Mouse (Mus musculus): ENCODE data around the gene Psmd13. TPM values are rescaled to one million over a fixed set of nuclear protein-coding genes. Genes with fewer than 3 reads are reported as not detected.
A peak's percentile ranks its signal among the peaks of the same experiment; 100 is the strongest.

Psmd13 gene
- polyA plus RNA-seq (2016; fragmentation: Nextera tagmentation; extraction: Ambion mirVana), result 279 and 282 TPM in 2 replicates

DNA sequence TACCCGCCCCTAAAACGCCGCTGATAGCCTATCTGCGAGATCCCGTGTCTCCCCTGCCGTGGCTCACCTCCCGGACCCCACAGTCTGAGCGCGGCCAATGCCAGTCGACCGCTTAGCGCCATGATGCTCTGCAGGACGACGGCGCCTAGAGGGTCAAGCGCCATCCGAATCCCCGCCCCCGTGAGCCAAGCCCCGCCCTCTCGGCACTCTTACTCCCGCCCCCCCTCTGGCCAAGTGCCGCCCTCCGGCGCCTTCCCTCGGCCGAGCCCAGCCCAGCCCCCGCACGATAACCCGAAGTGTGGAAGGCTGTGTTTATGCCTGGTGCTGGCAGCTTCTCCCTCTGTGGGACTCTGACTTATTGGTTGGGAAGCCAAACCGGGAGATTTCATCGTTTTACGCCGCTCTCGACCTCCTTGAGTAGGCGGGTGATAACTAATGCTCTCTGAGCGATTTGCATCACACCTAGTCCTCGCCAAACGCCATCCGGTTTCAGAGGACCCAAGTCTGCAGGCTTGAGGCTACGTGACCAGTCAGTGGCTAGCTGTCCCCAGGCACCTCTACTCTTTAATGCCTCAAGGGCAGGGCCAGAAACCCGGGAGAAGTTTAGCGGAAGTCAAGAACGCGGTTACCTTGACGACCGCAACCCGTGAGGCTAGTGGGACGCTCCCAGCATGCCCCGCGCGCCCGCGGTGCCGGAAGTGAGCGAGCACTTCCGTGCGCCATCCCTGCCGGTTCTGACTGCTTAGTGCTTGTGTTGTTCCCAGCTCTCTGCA lies at the start of gene Psmd13, which contains the start of gene Sirt3:
TSS of gene Psmd13 (plus strand) at position 273 of the 773 bp plus-strand sequence.
TSS of gene Sirt3 (minus strand) at position 614 of the 773 bp plus-strand sequence.
- Histone ChIP-seq H3K4me1 (peaks cover 16% of the 10 kb centered on the region), H3K9ac (peak within 1 kb of the TSS; percentile 84), H3K36me3 (peaks cover 20% of the 10 kb centered on the region), H3K27me3 (no peaks in the 10 kb centered on the region), H3K9me3 (replicated peaks) (no peaks in the 10 kb centered on the region), H3K4me2 (replicated peaks) (peak within 1 kb of the TSS; percentile 69), H3K4me3 (peak within 1 kb of the TSS; percentile 76), H3K27ac (peak within 1 kb of the TSS; percentile 79)
- under 1% methylated on average over 59 of the region's 59 CpGs for WGBS
- peak; percentile 96 for ATAC-seq (ENCODE audit: low FRiP score)

DNA sequence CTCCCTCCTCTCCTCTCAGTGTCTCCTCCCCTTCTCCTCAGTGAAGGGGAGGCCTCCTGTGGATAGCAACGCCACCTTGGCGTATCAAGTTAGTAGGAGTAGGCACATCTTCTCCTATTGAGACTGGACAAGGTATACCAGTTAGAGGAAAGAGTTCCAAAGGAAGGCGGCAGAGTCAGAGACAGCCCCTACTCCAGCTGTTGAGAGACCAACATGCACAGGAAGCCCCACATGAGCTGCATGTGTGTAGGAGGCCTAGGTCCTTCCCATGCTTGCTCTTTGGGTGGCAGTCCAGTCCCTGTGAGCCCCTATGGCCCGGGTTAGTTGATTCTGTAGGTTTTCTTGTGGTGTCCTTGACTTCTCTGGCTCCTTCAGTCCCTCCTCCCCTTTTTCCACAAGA lies 48.4 kb upstream of the Psmd13 start:
- no peaks in the 10 kb centered on the region for H3K4me1 ChIP-seq
- H3K27ac ChIP-seq, result no peak overlapping the region
- H3K4me2 ChIP-seq (replicated peaks), result no peak overlapping the region
- no peak overlapping the region for H3K4me3 ChIP-seq
- no peaks in the 10 kb centered on the region for H3K9me3 ChIP-seq (replicated peaks)
- 84% methylated on average over 4 of the region's 4 CpGs for WGBS
- H3K9ac ChIP-seq, result no peak overlapping the region
- ATAC-seq (ENCODE audit: low FRiP score), result no peak
- no peaks in the 10 kb centered on the region for H3K36me3 ChIP-seq
- no peaks in the 10 kb centered on the region; the same call in 1 of the 2 replicates for H3K27me3 ChIP-seq

DNA sequence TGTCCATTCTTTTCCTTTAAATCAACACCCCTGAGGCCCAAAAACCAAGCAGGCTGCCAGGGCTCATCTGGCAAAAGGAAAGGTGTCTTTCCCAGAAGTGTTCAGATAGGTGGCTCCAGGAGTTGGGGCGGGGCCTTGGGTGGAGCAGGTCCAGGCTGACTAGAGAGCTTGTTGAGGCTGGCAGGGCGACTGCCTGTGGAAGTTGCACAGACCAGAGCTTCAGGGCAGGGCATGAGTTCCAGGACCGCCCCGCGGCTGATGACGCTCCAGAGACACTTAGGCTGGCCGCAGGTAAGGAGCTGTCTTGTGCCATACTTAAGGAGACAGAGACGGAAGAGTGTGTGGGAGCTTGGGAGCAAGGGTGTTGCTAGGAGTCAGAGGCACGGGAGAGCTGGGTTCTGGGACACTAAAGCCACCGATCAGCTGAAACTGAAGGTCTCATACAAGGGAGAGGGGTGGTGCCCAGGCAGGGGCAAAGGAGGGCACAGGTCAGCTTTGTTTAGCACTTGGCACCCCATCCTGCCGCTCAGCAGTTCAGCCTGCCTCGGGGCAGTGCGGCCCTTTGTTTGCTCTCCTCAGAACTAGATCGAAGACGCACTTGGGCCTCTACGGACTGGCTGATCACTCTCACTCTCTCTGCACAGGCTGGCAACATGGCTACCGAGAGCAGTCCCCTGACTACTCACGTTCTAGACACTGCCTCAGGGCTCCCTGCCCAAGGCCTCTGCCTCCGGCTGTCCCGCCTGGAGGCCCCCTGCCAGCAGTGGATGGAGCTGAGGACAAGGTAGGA lies 46.6 kb upstream of the Psmd13 start, which contains the start of gene Urah:
TSS of gene Urah (plus strand) at position 51 of the 790 bp plus-strand sequence.
- Histone ChIP-seq H3K9me3 (replicated peaks) (no peaks in the 10 kb centered on the region), H3K4me1 (no peaks in the 10 kb centered on the region), H3K27me3 (no peaks in the 10 kb centered on the region; the same call in 1 of the 2 replicates), H3K27ac (no peak within 1 kb of the TSS), H3K4me3 (no peak within 1 kb of the TSS), H3K4me2 (replicated peaks) (no peak within 1 kb of the TSS), H3K9ac (no peak within 1 kb of the TSS), H3K36me3 (no peaks in the 10 kb centered on the region)
- no peak for ATAC-seq (ENCODE audit: low FRiP score)
- 49% methylated on average over 20 of the region's 20 CpGs for WGBS

DNA sequence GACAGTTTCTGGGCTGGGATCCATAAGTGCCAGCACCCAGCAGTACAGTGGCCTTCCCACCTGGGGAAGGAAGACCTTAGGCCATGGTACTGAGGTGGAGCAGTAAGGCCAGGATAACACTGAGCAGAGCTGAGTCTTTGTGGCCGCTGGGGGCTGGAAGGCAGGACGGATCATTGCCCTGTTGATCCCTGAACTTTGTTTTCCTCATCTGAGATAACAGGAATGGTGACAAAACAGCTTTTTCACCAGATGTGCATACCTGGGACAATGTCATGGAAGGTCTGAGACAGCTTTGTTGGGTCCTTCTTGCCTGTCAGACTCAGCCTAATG lies 46.0 kb upstream of the Psmd13 start:
- H3K4me1 ChIP-seq, result no peaks in the 10 kb centered on the region
- no peaks in the 10 kb centered on the region for H3K36me3 ChIP-seq
- no peaks in the 10 kb centered on the region for H3K9me3 ChIP-seq (replicated peaks)
- H3K27ac ChIP-seq, result no peak overlapping the region
- H3K9ac ChIP-seq, result no peak overlapping the region
- no peak overlapping the region for H3K4me2 ChIP-seq (replicated peaks)
- 81% methylated on average over 2 of the region's 2 CpGs for WGBS
- ATAC-seq (ENCODE audit: low FRiP score), result no peak
- no peak overlapping the region for H3K4me3 ChIP-seq
- H3K27me3 ChIP-seq, result no peaks in the 10 kb centered on the region; the same call in 1 of the 2 replicates

DNA sequence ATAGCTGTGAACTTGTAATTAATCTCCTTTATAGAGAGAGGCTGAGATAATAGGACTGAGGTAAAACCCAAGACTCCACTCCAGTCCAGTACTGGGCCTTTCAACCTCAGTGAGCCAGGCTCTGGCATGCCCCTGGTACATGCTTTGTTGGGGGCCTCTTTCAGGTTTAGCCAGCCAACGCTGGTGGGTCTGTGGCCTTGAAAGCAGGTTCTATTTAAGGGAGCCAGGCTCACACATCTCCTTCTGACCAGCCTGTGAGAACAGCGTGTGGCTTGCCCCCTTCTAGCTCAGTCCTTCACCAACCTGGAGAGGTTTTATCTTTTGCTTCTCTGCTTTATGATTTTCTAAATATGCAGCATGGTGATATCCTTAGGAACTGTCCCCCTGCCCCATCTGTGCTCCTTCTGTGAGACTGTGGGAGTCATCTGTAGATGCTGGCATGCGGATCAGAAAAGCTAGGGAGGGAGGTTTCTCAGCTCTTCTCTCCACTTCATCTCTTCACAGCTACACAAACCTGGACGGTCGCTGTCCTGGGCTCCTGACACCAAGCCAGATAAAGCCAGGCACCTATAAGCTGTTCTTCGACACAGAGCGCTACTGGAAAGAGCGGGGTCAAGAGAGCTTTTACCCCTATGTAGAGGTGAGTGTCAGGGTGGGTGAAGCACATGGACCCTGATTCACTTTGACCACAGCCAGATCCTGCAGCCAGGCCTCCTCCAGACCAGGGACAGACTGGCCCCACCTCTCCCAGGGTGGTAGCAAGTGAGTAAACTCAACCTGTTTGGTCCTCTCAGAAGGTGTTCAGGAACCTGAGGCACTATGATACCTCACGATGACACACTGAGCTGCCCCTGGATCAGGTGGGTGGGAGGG lies 45.3 kb upstream of the Psmd13 start:
- no peak overlapping the region for H3K4me3 ChIP-seq
- H3K4me2 ChIP-seq (replicated peaks), result no peak overlapping the region
- no peak overlapping the region for H3K27ac ChIP-seq
- no peaks in the 10 kb centered on the region for H3K4me1 ChIP-seq
- H3K27me3 ChIP-seq, result peaks cover 4% of the 10 kb centered on the region
- H3K36me3 ChIP-seq, result no peaks in the 10 kb centered on the region
- no peak for ATAC-seq (ENCODE audit: low FRiP score)
- no peaks in the 10 kb centered on the region for H3K9me3 ChIP-seq (replicated peaks)
- WGBS, result 87% methylated on average over 9 of the region's 9 CpGs
- H3K9ac ChIP-seq, result no peak overlapping the region

DNA sequence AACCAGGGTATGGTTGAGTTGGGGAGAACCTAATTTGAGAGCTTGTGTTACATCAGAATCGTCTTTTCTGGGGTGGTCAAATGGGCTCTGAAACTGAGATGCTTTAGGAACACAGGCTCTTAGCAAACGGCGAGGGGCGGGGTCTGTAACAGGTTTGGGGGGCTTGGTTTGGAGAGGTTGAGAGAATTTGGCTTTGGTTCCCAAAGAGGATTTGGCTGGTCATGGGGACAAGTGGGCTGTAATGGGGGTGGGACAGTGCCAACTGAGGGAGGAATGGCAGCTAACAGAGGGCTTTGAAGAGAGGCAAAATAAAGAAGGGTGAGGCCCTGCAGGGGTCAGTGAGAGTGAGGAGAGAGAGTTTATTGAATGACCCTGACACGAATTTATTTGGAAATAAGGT lies 42.2 kb upstream of the Psmd13 start:
- H3K9me3 ChIP-seq (replicated peaks), result no peaks in the 10 kb centered on the region
- H3K4me1 ChIP-seq, result no peaks in the 10 kb centered on the region
- H3K9ac ChIP-seq, result no peak overlapping the region
- H3K4me2 ChIP-seq (replicated peaks), result no peak overlapping the region
- 65% methylated on average over 5 of the region's 5 CpGs for WGBS
- ATAC-seq (ENCODE audit: low FRiP score), result no peak
- peaks cover 9% of the 10 kb centered on the region for H3K27me3 ChIP-seq
- no peaks in the 10 kb centered on the region for H3K36me3 ChIP-seq
- no peak overlapping the region for H3K4me3 ChIP-seq
- no peak overlapping the region for H3K27ac ChIP-seq

DNA sequence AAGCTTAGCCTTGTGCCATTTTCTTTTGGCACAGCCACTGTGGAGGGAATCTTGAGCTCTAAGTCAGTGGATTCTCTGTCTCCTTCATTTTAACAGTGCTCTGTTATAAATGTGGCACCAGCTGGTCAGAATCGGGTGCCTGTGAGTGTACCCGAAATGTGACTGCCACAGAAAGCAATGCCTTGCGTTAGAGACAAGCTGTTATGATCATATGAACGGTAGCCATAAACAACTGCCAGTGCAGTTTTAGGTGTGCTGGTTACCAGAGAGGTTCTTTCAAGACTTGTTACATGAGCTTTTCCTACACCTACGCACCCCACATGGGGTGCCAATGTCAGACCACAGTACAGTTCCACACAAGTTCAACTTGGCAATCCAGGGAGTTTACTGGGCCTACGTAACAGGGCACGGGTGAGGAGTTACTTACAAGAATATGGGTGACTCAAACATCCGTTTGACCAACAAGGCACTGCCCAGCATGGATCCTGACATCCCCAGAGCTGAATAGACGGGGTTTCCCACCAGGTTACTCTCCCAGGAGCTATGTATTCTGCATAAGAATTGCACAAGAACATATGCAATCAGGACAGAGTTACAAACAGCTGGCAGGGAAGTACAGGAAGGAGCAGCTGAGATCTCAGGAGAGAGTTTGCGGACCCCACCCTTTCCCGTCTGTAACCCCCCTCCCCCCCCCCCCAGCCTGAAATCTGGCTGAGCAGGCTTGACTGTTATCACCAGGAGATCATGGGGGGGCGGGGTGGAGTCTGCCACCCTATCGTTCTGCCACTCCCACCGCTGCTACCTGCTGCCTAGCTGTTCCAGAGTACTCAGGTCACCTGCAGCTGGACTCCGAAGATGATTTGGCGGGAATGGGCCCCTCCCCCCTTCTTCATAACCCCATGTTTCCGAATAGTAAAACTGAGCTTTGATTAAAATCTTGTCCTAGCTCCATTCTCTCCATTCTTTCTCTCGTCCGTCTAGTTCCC lies 40.7 kb upstream of the Psmd13 start:
- H3K9me3 ChIP-seq (replicated peaks), result no peaks in the 10 kb centered on the region
- H3K4me3 ChIP-seq, result no peak overlapping the region
- H3K27ac ChIP-seq, result no peak overlapping the region
- H3K9ac ChIP-seq, result no peak overlapping the region
- H3K27me3 ChIP-seq, result peaks cover 15% of the 10 kb centered on the region
- no peak for ATAC-seq (ENCODE audit: low FRiP score)
- no peaks in the 10 kb centered on the region for H3K36me3 ChIP-seq
- no peaks in the 10 kb centered on the region for H3K4me1 ChIP-seq
- WGBS, result 48% methylated on average over 18 of the region's 19 CpGs
- H3K4me2 ChIP-seq (replicated peaks), result no peak overlapping the region

DNA sequence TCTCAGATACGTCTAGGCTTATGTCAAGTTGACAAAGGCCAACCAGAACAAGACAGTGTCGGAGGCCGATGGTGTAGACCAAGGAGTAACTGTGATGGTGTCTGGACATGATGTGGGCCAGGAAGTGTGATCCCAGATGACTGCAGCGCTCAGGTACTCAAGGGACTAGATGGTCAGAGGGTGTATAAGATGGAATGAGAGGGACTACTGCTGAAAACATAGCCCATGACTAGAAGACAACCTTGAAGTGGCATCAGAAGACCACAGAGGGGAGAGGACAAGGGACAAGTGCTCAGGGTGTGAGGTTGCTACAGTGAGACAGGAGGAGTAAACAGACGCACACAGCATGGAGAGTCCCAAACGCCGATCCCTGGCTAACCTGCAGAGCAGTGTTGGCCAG lies 38.0 kb upstream of the Psmd13 start:
- Histone ChIP-seq H3K4me2 (replicated peaks) (no peak overlapping the region), H3K4me1 (no peaks in the 10 kb centered on the region), H3K36me3 (no peaks in the 10 kb centered on the region), H3K4me3 (no peak overlapping the region), H3K27ac (no peak overlapping the region), H3K9me3 (replicated peaks) (no peaks in the 10 kb centered on the region), H3K9ac (no peak overlapping the region), H3K27me3 (peaks cover 19% of the 10 kb centered on the region)
- ATAC-seq (ENCODE audit: low FRiP score), result no peak
- 78% methylated on average over 7 of the region's 7 CpGs for WGBS

DNA sequence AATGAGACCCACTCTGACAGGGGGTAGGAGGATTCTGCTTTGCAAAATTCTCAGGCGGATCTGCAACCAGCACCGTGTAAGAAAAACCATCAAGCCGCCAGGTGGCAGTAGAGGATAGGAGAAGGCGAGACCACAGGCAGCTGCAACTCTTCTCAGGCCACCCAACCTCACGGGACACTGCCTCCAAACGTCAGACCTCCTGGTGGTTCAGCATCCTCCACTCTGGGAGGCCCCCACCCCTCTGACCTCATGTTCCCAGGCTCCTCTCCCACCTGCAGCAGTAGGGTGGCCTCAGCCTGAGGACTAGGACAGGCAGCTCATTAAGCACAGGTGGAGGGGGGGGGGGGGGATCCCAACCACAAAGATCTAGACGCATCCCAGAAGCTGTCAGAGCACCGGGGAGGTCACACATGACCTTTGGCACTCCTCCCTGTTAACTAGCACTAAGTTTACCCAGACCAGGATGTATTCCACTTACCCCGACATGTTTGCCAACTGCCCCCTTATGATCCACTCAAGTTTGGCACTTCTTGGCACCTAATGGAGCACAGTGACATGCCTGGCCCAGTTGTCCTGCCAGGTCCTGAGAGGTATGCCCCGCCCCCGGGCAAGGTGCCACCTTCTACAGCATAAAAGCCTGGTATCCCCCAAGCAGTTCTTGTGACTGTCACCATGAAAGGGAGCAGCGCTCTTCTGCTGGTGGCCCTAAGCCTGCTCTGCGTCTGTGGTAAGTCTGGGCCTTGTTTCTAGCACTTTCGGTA lies 36.7 kb upstream of the Psmd13 start, which contains the start of gene Scgb1c1:
TSS of gene Scgb1c1 (plus strand) at position 643 of the 761 bp plus-strand sequence.
- WGBS, result 28% methylated on average over 14 of the region's 14 CpGs
- H3K27ac ChIP-seq, result no peak within 1 kb of the TSS
- H3K4me2 ChIP-seq (replicated peaks), result no peak within 1 kb of the TSS
- peak; percentile 74 for ATAC-seq (ENCODE audit: low FRiP score)
- H3K36me3 ChIP-seq, result no peaks in the 10 kb centered on the region
- no peak within 1 kb of the TSS for H3K9ac ChIP-seq
- peaks cover 19% of the 10 kb centered on the region for H3K27me3 ChIP-seq
- no peaks in the 10 kb centered on the region for H3K9me3 ChIP-seq (replicated peaks)
- H3K4me1 ChIP-seq, result no peaks in the 10 kb centered on the region
- H3K4me3 ChIP-seq, result no peak within 1 kb of the TSS

DNA sequence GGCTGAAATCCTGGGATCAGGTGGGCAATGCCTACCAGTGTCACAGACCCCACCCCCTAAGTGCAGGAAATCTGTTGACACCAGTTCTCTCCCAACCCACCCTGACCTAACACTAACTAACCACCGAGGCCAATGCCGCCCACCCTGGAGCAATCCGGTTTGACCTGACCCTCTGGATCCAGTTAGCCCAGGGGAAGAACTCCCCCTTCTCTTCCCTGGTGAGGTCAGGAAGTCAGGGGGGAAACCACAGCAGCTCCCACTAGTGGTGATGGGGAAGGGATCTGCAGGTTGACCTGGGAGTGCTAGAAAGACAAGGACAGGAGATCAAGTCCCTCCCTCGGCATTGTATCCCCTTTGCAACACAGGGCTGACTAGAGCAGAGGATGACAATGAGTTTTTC lies 36.1 kb upstream of the Psmd13 start:
- H3K4me3 ChIP-seq, result no peak overlapping the region
- no peaks in the 10 kb centered on the region for H3K4me1 ChIP-seq
- 63% methylated on average over 4 of the region's 4 CpGs for WGBS
- no peak overlapping the region for H3K9ac ChIP-seq
- no peak overlapping the region for H3K4me2 ChIP-seq (replicated peaks)
- no peak overlapping the region for H3K27ac ChIP-seq
- H3K9me3 ChIP-seq (replicated peaks), result no peaks in the 10 kb centered on the region
- H3K36me3 ChIP-seq, result no peaks in the 10 kb centered on the region
- peaks cover 19% of the 10 kb centered on the region for H3K27me3 ChIP-seq
- ATAC-seq (ENCODE audit: low FRiP score), result no peak
